Mouse (Mus musculus) bone marrow, adult 2 months (tissue): Measurements from ENCODE around the gene Palld.

Experiments
- CTCF ChIP-seq: fragments of 200-500 bp; IDR thresholded peaks from 2 replicates; pipeline ENCODE4 v1.5.1; 2011; ENCODE audit warnings: low read length, control low read depth; ENCODE audit not compliant: control insufficient read depth, insufficient read depth
- POLR2A ChIP-seq: fragments of 200-500 bp; IDR thresholded peaks from 2 replicates; pipeline ENCODE4 v1.6.1; 2011; ENCODE audit warnings: low read depth, mild to moderate bottlenecking, control low read depth, low read length, borderline replicate concordance; ENCODE audit not compliant: control insufficient read depth

DNA sequence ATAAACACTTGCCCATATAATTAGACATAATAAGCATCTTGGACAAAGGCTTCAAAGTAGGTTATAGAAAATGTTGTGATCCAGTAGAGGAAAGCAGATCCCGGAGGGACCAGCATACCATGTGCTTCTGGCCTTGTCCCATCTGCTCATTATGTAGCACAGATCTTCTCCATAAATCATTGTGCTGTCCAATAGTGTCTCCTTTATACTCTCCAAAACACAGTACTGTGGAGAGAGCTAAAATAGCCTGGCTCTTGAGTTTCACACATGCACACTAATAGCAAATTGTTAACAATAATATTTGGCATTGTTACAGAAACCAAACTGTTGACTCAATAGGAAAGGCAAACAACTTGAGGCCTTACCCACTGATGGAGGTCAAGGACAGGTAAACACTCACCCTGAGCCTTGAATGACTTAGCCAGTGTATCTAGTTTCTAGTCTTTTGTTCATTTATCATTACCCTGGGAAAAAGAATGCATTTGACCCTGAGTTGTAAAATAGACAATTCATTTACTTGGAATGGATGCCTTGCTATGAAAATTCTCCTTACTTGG lies 105.0 kb downstream of the Palld start:
- no peak for TF ChIP-seq CTCF
- TF ChIP-seq POLR2A: no peak
